Mouse (Mus musculus) G1E (cell line): ENCODE results near the gene Ighmbp2. TPM values are rescaled to one million over a fixed set of nuclear protein-coding genes. Genes with fewer than 3 reads are reported as not detected.

Source experiments
- ATAC-seq: 2 replicates; pipeline ENCODE4 v1.8.0; 2016; ENCODE audit warnings: mild to moderate bottlenecking; ENCODE audit not compliant: insufficient number of reproducible peaks, poor library complexity, low FRiP score, severe bottlenecking; ENCODE audit errors: extremely low read depth
- DNase-seq: peaks from one replicate; pipeline ENCODE4 v3.0.0; 2012; ENCODE audit warnings: low spot score
- H3K27me3 ChIP-seq: 2 replicates; pipeline ENCODE4 v1.6.1; 2012; ENCODE audit warnings: mild to moderate bottlenecking, low read length, inconsistent platforms; ENCODE audit not compliant: insufficient read depth
- H3K36me3 ChIP-seq: replicated peaks from 2 replicates; pipeline ENCODE3; 2012; ENCODE audit warnings: mild to moderate bottlenecking, inconsistent platforms
- H3K4me1 ChIP-seq: 2 replicates; pipeline ENCODE4 v1.6.1; 2012; ENCODE audit warnings: low read depth, low read length, inconsistent platforms, mixed read lengths; ENCODE audit not compliant: insufficient read depth
- H3K4me3 ChIP-seq: 2 replicates; pipeline ENCODE4 v1.5.1; 2012; ENCODE audit warnings: low read depth, mild to moderate bottlenecking, inconsistent platforms, low read length, moderate library complexity, mixed read lengths
- H3K9me3 ChIP-seq: replicated peaks from 2 replicates; pipeline ENCODE4 v1.6.1; 2012; ENCODE audit warnings: inconsistent platforms
- CTCF ChIP-seq: IDR thresholded peaks from 2 replicates; pipeline ENCODE4 v1.5.1; 2012; ENCODE audit warnings: low read depth, low read length, inconsistent platforms, mixed read lengths
- GATA1 ChIP-seq: IDR thresholded peaks from 2 replicates; pipeline ENCODE4 v1.6.1; 2012; ENCODE audit warnings: borderline replicate concordance, low read length, inconsistent platforms, mixed read lengths
- GATA2 ChIP-seq: IDR thresholded peaks from 2 replicates; pipeline ENCODE4 v1.6.1; 2012; ENCODE audit warnings: low read depth, low read length, inconsistent platforms, borderline replicate concordance
- POLR2AphosphoS5 ChIP-seq: IDR thresholded peaks from 2 replicates; pipeline ENCODE4 v1.6.1; 2012; ENCODE audit warnings: low read depth, low read length, inconsistent platforms; ENCODE audit not compliant: insufficient replicate concordance
- TAL1 ChIP-seq: conservative IDR thresholded peaks from 2 replicates; pipeline ENCODE4 v1.6.1; 2012; ENCODE audit warnings: low read depth, low read length, inconsistent platforms, mixed read lengths
- polyA plus RNA-seq: library from polyadenylated mRNA; stranded (reverse); fragments of >175 nt; gene quantifications from 2 replicates; pipeline ENCODE4 v1.2.3, GENCODE M21; 2012
- total RNA-seq, 2 experiments: library from RNA; stranded (forward) in 1 of 2; stranded (reverse) in 1 of 2; fragments of 200-1000 nt in 1 of 2; fragments of >200 nt in 1 of 2; fragmentation: Nextera tagmentation in 1 of 2; gene quantifications; 2 replicates each; pipeline ENCODE4 v1.2.3; 2014 to 2017

Ighmbp2 gene
- total and polyA plus RNA-seq, 3 experiments = 5.1 to 10.6 (median 6.5) TPM

DNA sequence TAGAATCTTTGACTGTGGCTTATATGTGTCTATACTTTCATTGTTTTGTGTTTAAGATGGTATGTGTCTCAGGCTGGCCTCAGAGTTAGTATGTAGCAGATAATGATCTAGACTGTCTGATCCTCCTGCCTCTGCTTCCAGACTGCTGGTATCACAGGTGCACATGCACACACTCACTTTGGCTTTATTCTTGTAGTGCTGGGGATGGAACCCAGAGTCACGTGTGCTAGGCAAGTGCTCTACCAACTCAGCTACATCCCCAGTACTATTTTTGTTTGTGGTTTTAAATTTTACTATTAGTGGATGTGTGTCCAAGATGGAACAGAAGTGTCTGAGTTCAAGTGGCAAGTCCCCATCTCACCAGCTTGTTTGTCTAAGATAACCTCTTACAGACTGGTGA, 10.2 kb upstream of the Ighmbp2 start:
- no peak overlapping the region for H3K4me3 ChIP-seq
- DNase-seq (no peak), ATAC-seq (no peak)
- peaks cover 60% of the 10 kb centered on the region for H3K36me3 ChIP-seq
- H3K4me1 ChIP-seq = peaks cover 11% of the 10 kb centered on the region
- H3K9me3 ChIP-seq = no peaks in the 10 kb centered on the region
- TF ChIP-seq GATA2 (no peak), POLR2AphosphoS5 (no peak), GATA1 (no peak), CTCF (no peak), TAL1 (no peak)
- no peaks in the 10 kb centered on the region for H3K27me3 ChIP-seq

GRCm38 (mm10) chr19:3292028-3292427, 9.2 kb upstream of the Ighmbp2 start:
- H3K27me3 ChIP-seq = no peaks in the 10 kb centered on the region
- peaks cover 6% of the 10 kb centered on the region for H3K4me1 ChIP-seq
- peaks cover 69% of the 10 kb centered on the region for H3K36me3 ChIP-seq
- H3K4me3 ChIP-seq = no peak overlapping the region
- TF ChIP-seq CTCF (peak; percentile 70; the same call in 1 of the 2 replicates), GATA1 (no peak), GATA2 (no peak)
- ATAC-seq (peak; percentile 61; the same call in 1 of the 2 replicates), DNase-seq (peak; percentile 46)
- H3K9me3 ChIP-seq = no peaks in the 10 kb centered on the region

DNA sequence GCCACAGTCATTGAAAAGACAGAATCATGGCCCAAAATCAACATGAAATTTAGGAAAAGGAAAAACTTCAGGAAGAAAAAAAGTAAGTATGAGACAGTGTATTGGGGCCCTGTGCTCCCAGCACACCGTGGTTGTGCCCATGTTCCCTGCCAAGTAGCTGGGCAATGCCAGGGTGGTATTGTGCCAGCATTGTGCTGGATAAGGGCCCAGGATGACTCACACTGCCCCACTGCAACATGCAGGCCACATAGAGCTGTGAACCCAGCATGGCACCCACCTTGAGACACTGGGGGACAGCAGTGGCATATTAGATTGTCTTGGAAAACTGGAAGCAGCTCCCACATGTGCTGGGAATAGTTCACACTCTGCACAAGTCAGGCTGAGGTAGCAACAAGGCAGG, 6.2 kb upstream of the Ighmbp2 start:
- H3K36me3 ChIP-seq = peaks cover 92% of the 10 kb centered on the region

GRCm38 (mm10) chr19:3281886-3282285, 931 bp downstream of the Ighmbp2 start:
- ATAC-seq = no peak
- Histone ChIP-seq H3K4me1 (peaks cover 28% of the 10 kb centered on the region), H3K27me3 (no peaks in the 10 kb centered on the region), H3K9me3 (no peaks in the 10 kb centered on the region), H3K36me3 (peaks cover 77% of the 10 kb centered on the region), H3K4me3 (peak overlapping the region; percentile 81)
- TF ChIP-seq TAL1 = no peak
- no peak for TF ChIP-seq GATA2
- TF ChIP-seq POLR2AphosphoS5 = no peak
- no peak for TF ChIP-seq GATA1
- no peak for TF ChIP-seq CTCF
- DNase-seq = no peak

More for the DNA sequence above, 6.2 kb upstream of the Ighmbp2 start:
- peaks cover 11% of the 10 kb centered on the region for H3K4me1 ChIP-seq
- ATAC-seq (no peak), DNase-seq (no peak)
- H3K4me3 ChIP-seq = no peak overlapping the region
- TF ChIP-seq POLR2AphosphoS5 (no peak), GATA2 (no peak), GATA1 (no peak), TAL1 (no peak), CTCF (no peak)
- H3K27me3 ChIP-seq = no peaks in the 10 kb centered on the region
- H3K9me3 ChIP-seq = no peaks in the 10 kb centered on the region

DNA sequence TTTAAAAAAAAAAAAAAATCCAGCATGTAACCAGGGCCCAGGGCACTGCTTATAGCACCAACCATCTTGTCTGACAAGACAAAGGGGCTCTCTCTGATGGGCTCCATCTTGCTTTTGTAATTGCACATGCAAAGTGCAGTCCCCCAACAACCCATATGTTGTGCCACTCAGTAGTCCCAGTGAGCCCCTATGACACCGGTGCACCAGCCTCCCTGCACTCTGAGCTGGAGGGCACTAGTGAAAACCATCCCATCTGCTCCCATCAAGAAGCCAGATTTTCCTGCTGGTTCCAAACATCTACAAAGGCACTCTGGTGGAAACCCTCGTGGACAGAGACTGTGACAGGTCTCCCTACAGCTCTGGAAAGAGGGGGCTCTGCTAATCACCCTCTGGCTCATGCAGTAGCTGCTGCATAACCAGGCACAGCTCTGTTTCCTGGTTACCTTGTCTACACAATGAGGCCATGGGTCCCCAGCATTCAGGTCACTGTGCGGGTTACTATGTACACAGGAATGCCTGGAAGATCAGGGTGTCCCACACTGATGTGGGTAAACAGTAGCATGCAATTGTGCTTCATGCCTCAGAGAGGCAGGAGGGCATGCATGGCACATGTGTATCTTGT, 7.0 kb downstream of the Ighmbp2 start:
- no peaks in the 10 kb centered on the region for H3K27me3 ChIP-seq
- ATAC-seq (no peak), DNase-seq (no peak)
- H3K36me3 ChIP-seq = peaks cover 99% of the 10 kb centered on the region
- H3K4me1 ChIP-seq = peaks cover 4% of the 10 kb centered on the region
- H3K4me3 ChIP-seq = no peak overlapping the region
- no peak for TF ChIP-seq CTCF
- no peak for TF ChIP-seq GATA2
- no peak for TF ChIP-seq POLR2AphosphoS5
- TF ChIP-seq GATA1 = no peak
- no peak for TF ChIP-seq TAL1
- H3K9me3 ChIP-seq = no peaks in the 10 kb centered on the region

DNA sequence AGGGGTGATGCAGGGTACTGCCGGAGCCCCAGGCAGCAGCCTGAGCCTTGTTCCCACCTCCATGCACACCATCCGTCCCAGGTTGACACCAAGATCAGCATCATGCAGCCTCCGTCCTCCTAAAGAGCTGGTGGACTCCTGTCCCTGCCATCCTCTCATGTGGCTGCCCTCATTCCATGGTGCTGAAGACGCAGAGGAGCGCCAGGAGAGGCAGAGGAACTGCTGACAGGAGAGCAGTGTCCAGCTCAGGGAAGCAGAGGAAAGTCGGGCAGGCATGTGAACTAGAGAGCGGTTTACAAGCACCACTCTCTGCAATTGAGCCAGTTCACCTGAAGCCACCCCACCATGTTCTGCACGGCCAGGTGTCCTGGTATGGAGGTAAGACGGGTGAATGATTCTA, 9.5 kb downstream of the Ighmbp2 start:
- Histone ChIP-seq H3K4me3 (no peak overlapping the region; the same call in 1 of the 2 replicates), H3K36me3 (peaks cover 100% of the 10 kb centered on the region), H3K9me3 (no peaks in the 10 kb centered on the region), H3K4me1 (no peaks in the 10 kb centered on the region; the same call in none of the 2 replicates), H3K27me3 (no peaks in the 10 kb centered on the region)
- ATAC-seq (no peak), DNase-seq (no peak)
- no peak for TF ChIP-seq CTCF
- no peak for TF ChIP-seq GATA2
- no peak for TF ChIP-seq POLR2AphosphoS5
- no peak for TF ChIP-seq GATA1
- no peak for TF ChIP-seq TAL1
